Mouse (Mus musculus): ENCODE results near the gene Zpld1. TPM values are rescaled to one million over a fixed set of nuclear protein-coding genes. Genes with fewer than 3 reads are reported as not detected.

The Zpld1 gene
- total and polyA plus RNA-seq, 3 experiments = not detected

GRCm38 (mm10) chr16:55277447-55277846, 20.3 kb downstream of the Zpld1 start:
- Histone ChIP-seq H3K27me3 (ENCODE audit: control insufficient read depth, insufficient read depth, low read length) (no peaks in the 10 kb centered on the region), H3K4me3 (no peak overlapping the region), H3K4me1 (ENCODE audit: control insufficient read depth, insufficient read depth, low read length) (no peaks in the 10 kb centered on the region), H3K36me3 (ENCODE audit: control insufficient read depth, insufficient read depth, low read length) (no peaks in the 10 kb centered on the region), H3K27ac (no peak overlapping the region), H3K9ac (ENCODE audit: low read depth, low read length) (no peak overlapping the region), H3K79me2 (replicated peaks; ENCODE audit: control insufficient read depth, insufficient read depth, low read length) (no peaks in the 10 kb centered on the region)
- no peak for DNase-seq
- intact Hi-C loops (cut with DNase I) = no loop called here
- 94% methylated on average over 3 of the region's 3 CpGs for WGBS
- no peak for TF ChIP-seq EP300 (IDR thresholded peaks at IDR 0.05; ENCODE audit: insufficient read depth, low read depth, low read length)
- TF ChIP-seq POLR2A (IDR thresholded peaks at IDR 0.05; ENCODE audit: insufficient read depth, low read depth, low read length) = no peak
- no peak for TF ChIP-seq CTCF (IDR thresholded peaks at IDR 0.05)

GRCm38 (mm10) chr16:55265281-55265680, 32.5 kb downstream of the Zpld1 start:
- no peak overlapping the region for H3K27ac ChIP-seq
- no peaks in the 10 kb centered on the region for H3K36me3 ChIP-seq (ENCODE audit: control insufficient read depth, insufficient read depth, low read length)
- 42% methylated on average over 4 of the region's 4 CpGs for WGBS
- no peaks in the 10 kb centered on the region for H3K79me2 ChIP-seq (replicated peaks; ENCODE audit: control insufficient read depth, insufficient read depth, low read length)
- H3K27me3 ChIP-seq (ENCODE audit: control insufficient read depth, insufficient read depth, low read length) = no peaks in the 10 kb centered on the region
- no peak for TF ChIP-seq EP300 (IDR thresholded peaks at IDR 0.05; ENCODE audit: insufficient read depth, low read depth, low read length)
- no peak for TF ChIP-seq CTCF (IDR thresholded peaks at IDR 0.05)
- no peak for TF ChIP-seq POLR2A (IDR thresholded peaks at IDR 0.05; ENCODE audit: insufficient read depth, low read depth, low read length)
- H3K4me1 ChIP-seq (ENCODE audit: control insufficient read depth, insufficient read depth, low read length) = no peaks in the 10 kb centered on the region
- intact Hi-C loops (cut with DNase I) = no loop called here
- DNase-seq = no peak
- no peak overlapping the region for H3K9ac ChIP-seq (ENCODE audit: low read depth, low read length)
- no peak overlapping the region for H3K4me3 ChIP-seq

- TF ChIP-seq POLR2A (IDR thresholded peaks at IDR 0.05; ENCODE audit: insufficient read depth, low read depth, low read length) (no peak), CTCF (IDR thresholded peaks at IDR 0.05) (no peak), EP300 (IDR thresholded peaks at IDR 0.05; ENCODE audit: insufficient read depth, low read depth, low read length) (no peak)
- intact Hi-C loops (cut with DNase I) = no loop called here
- Histone ChIP-seq H3K36me3 (ENCODE audit: control insufficient read depth, insufficient read depth, low read length) (no peaks in the 10 kb centered on the region), H3K27ac (no peak overlapping the region), H3K27me3 (ENCODE audit: control insufficient read depth, insufficient read depth, low read length) (no peaks in the 10 kb centered on the region), H3K4me3 (no peak overlapping the region), H3K4me1 (ENCODE audit: control insufficient read depth, insufficient read depth, low read length) (no peaks in the 10 kb centered on the region), H3K9ac (ENCODE audit: low read depth, low read length) (no peak overlapping the region), H3K79me2 (replicated peaks; ENCODE audit: control insufficient read depth, insufficient read depth, low read length) (no peaks in the 10 kb centered on the region)
- 41% methylated on average over 7 of the region's 7 CpGs for WGBS
- no peak for DNase-seq
Measured at GRCm38 (mm10) chr16:55260862-55261574, 36.8 kb downstream of the Zpld1 start.

- H3K4me3 ChIP-seq = no peak overlapping the region
- no peaks in the 10 kb centered on the region for H3K79me2 ChIP-seq (replicated peaks; ENCODE audit: control insufficient read depth, insufficient read depth, low read length)
- H3K36me3 ChIP-seq (ENCODE audit: control insufficient read depth, insufficient read depth, low read length) = no peaks in the 10 kb centered on the region
- no peak overlapping the region for H3K27ac ChIP-seq
- no peaks in the 10 kb centered on the region for H3K27me3 ChIP-seq (ENCODE audit: control insufficient read depth, insufficient read depth, low read length)
- no peak overlapping the region for H3K9ac ChIP-seq (ENCODE audit: low read depth, low read length)
- no peaks in the 10 kb centered on the region for H3K4me1 ChIP-seq (ENCODE audit: control insufficient read depth, insufficient read depth, low read length)
- no peak for TF ChIP-seq EP300 (IDR thresholded peaks at IDR 0.05; ENCODE audit: insufficient read depth, low read depth, low read length)
- no peak for TF ChIP-seq POLR2A (IDR thresholded peaks at IDR 0.05; ENCODE audit: insufficient read depth, low read depth, low read length)
- TF ChIP-seq CTCF (IDR thresholded peaks at IDR 0.05) = no peak
- no peak for DNase-seq
- intact Hi-C loops (cut with DNase I) = no loop called here
- 81% methylated on average over 6 of the region's 6 CpGs for WGBS
Measured at GRCm38 (mm10) chr16:55259719-55260118, 38.1 kb downstream of the Zpld1 start.

GRCm38 (mm10) chr16:55240996-55241395, 56.8 kb downstream of the Zpld1 start:
- intact Hi-C loops (cut with DNase I) = no loop called here
- TF ChIP-seq EP300 (IDR thresholded peaks at IDR 0.05; ENCODE audit: insufficient read depth, low read depth, low read length) (no peak), CTCF (IDR thresholded peaks at IDR 0.05) (no peak), POLR2A (IDR thresholded peaks at IDR 0.05; ENCODE audit: insufficient read depth, low read depth, low read length) (no peak)
- 42% methylated on average over 2 of the region's 2 CpGs for WGBS

GRCm38 (mm10) chr16:55228995-55229622, 68.7 kb downstream of the Zpld1 start:
- Histone ChIP-seq H3K79me2 (replicated peaks; ENCODE audit: control insufficient read depth, insufficient read depth, low read length) (no peaks in the 10 kb centered on the region), H3K4me3 (no peak overlapping the region), H3K9ac (ENCODE audit: low read depth, low read length) (no peak overlapping the region), H3K4me1 (ENCODE audit: control insufficient read depth, insufficient read depth, low read length) (no peaks in the 10 kb centered on the region), H3K27me3 (ENCODE audit: control insufficient read depth, insufficient read depth, low read length) (no peaks in the 10 kb centered on the region), H3K36me3 (ENCODE audit: control insufficient read depth, insufficient read depth, low read length) (no peaks in the 10 kb centered on the region), H3K27ac (no peak overlapping the region)
- no peak for TF ChIP-seq EP300 (IDR thresholded peaks at IDR 0.05; ENCODE audit: insufficient read depth, low read depth, low read length)
- no peak for TF ChIP-seq POLR2A (IDR thresholded peaks at IDR 0.05; ENCODE audit: insufficient read depth, low read depth, low read length)
- no peak for TF ChIP-seq CTCF (IDR thresholded peaks at IDR 0.05)
- no peak for DNase-seq
- intact Hi-C loops (cut with DNase I) = no loop called here
- WGBS = 82% methylated on average over 1 of the region's 1 CpGs

More at GRCm38 (mm10) chr16:55240996-55241395, 56.8 kb downstream of the Zpld1 start:
- Histone ChIP-seq H3K36me3 (ENCODE audit: control insufficient read depth, insufficient read depth, low read length) (no peaks in the 10 kb centered on the region), H3K4me1 (ENCODE audit: control insufficient read depth, insufficient read depth, low read length) (no peaks in the 10 kb centered on the region), H3K27me3 (ENCODE audit: control insufficient read depth, insufficient read depth, low read length) (no peaks in the 10 kb centered on the region), H3K27ac (no peak overlapping the region), H3K9ac (ENCODE audit: low read depth, low read length) (no peak overlapping the region), H3K79me2 (replicated peaks; ENCODE audit: control insufficient read depth, insufficient read depth, low read length) (no peaks in the 10 kb centered on the region), H3K4me3 (no peak overlapping the region)
- DNase-seq = no peak

Data from heart, adult 2 months (tissue).